Mouse (Mus musculus) lung, postnatal 0 days (tissue): ENCODE results near the gene Naxe. TPM values are rescaled to one million over a fixed set of nuclear protein-coding genes. Genes with fewer than 3 reads are reported as not detected.
A peak's percentile ranks its signal among the peaks of the same experiment; 100 is the strongest.

Source experiments
- ATAC-seq: fragments of 200-750 bp; cut with Nextera tagmentation; 2 replicates; pipeline ENCODE4 v1.8.0; 2017; ENCODE audit warnings: moderate library complexity
- DNase-seq: peaks from one replicate; pipeline ENCODE4 v3.0.0-alpha.2; 2016; ENCODE audit warnings: low spot score
- H3K27ac ChIP-seq: fragments of 300-500 bp; sonication (generic); 2 replicates; pipeline ENCODE4 v1.5.1; 2014; ENCODE audit warnings: antibody characterized with exemption, mild to moderate bottlenecking, low read length, mixed read lengths
- H3K27me3 ChIP-seq: fragments of 300-500 bp; sonication (generic); replicated peaks from 2 replicates; pipeline ENCODE4 v1.6.1; 2014; ENCODE audit warnings: low read length, mixed read lengths; ENCODE audit not compliant: insufficient read depth
- H3K36me3 ChIP-seq: fragments of 300-500 bp; sonication (generic); 2 replicates; pipeline ENCODE4 v1.6.1; 2014; ENCODE audit warnings: low read length, mixed read lengths; ENCODE audit not compliant: insufficient read depth
- H3K4me1 ChIP-seq: fragments of 300-500 bp; sonication (generic); 2 replicates; pipeline ENCODE4 v1.6.1; 2014; ENCODE audit warnings: antibody characterized with exemption, low read depth, low read length, mixed read lengths; ENCODE audit not compliant: insufficient read depth
- H3K4me2 ChIP-seq: fragments of 300-500 bp; sonication (generic); replicated peaks from 2 replicates; pipeline ENCODE4 v1.6.1; 2014; ENCODE audit warnings: low read depth, mild to moderate bottlenecking, low read length, moderate library complexity, mixed read lengths
- H3K4me3 ChIP-seq: fragments of 300-500 bp; sonication (generic); 2 replicates; pipeline ENCODE4 v1.5.1; 2014; ENCODE audit warnings: low read depth, low read length
- H3K9ac ChIP-seq: fragments of 300-500 bp; sonication (generic); replicated peaks from 2 replicates; pipeline ENCODE4 v1.6.1; 2014; ENCODE audit warnings: low read depth, mild to moderate bottlenecking
- H3K9me3 ChIP-seq: fragments of 300-500 bp; sonication (generic); 2 replicates; pipeline ENCODE4 v1.6.1; 2016; ENCODE audit warnings: low read length, mixed read lengths
- CTCF ChIP-seq: IDR thresholded peaks from 2 replicates; pipeline ENCODE4 v1.5.1; 2016; ENCODE audit warnings: antibody characterized with exemption, mild to moderate bottlenecking
- EP300 ChIP-seq: IDR thresholded peaks from 2 replicates; pipeline ENCODE4 v1.6.1; 2016; ENCODE audit warnings: antibody characterized with exemption, mild to moderate bottlenecking, control low read depth
- WGBS: fragments of 180-500 bp; shearing (Covaris S2); extraction: QIAGEN DNeasy Blood & Tissue Kit; methylation state at CpG from one replicate; pipeline ENCODE4 v1.1.7; 2014; 5-methylcytosine and 5-hydroxymethylcytosine counted together
- polyA plus RNA-seq: library from polyadenylated mRNA; unstranded; fragments of >200 nt; fragmentation: Nextera tagmentation; extraction: Ambion mirVana; gene quantifications from 2 replicates; pipeline ENCODE4 v1.2.1, GENCODE M21; 2015

Naxe gene
- polyA plus RNA-seq, 1 experiment from 2014 or later = 186 TPM

GRCm38 (mm10) chr3:88082663-88083062 lies 24.4 kb upstream of the Naxe start:
- TF ChIP-seq CTCF (no peak), EP300 (peak; percentile 71)
- H3K27ac ChIP-seq = no peak overlapping the region
- no peak overlapping the region for H3K9ac ChIP-seq
- DNase-seq (peak; percentile 86), ATAC-seq (peak; percentile 75)
- H3K9me3 ChIP-seq = no peaks in the 10 kb centered on the region
- peak overlapping the region; percentile 83; the same call in 1 of the 2 replicates for H3K4me2 ChIP-seq
- no peaks in the 10 kb centered on the region for H3K27me3 ChIP-seq
- H3K36me3 ChIP-seq = no peaks in the 10 kb centered on the region
- H3K4me1 ChIP-seq = peaks cover 6% of the 10 kb centered on the region; the same call in 1 of the 2 replicates
- WGBS = 2% methylated on average over 4 of the region's 4 CpGs
- peak overlapping the region; percentile 44; the same call in 1 of the 2 replicates for H3K4me3 ChIP-seq

- Histone ChIP-seq H3K27ac (no peak overlapping the region), H3K27me3 (no peaks in the 10 kb centered on the region), H3K36me3 (no peaks in the 10 kb centered on the region), H3K4me1 (peaks cover 6% of the 10 kb centered on the region; the same call in 1 of the 2 replicates), H3K9me3 (no peaks in the 10 kb centered on the region), H3K4me3 (peak overlapping the region; percentile 44), H3K4me2 (peak overlapping the region; percentile 83), H3K9ac (no peak overlapping the region)
- ATAC-seq = peak; percentile 25; the same call in 1 of the 2 replicates
- under 1% methylated on average over 13 of the region's 13 CpGs for WGBS
- TF ChIP-seq EP300 = no peak
- no peak for TF ChIP-seq CTCF
- peak; percentile 27 for DNase-seq
Observed at GRCm38 (mm10) chr3:88082224-88082618, 23.9 kb upstream of the Naxe start.

DNA sequence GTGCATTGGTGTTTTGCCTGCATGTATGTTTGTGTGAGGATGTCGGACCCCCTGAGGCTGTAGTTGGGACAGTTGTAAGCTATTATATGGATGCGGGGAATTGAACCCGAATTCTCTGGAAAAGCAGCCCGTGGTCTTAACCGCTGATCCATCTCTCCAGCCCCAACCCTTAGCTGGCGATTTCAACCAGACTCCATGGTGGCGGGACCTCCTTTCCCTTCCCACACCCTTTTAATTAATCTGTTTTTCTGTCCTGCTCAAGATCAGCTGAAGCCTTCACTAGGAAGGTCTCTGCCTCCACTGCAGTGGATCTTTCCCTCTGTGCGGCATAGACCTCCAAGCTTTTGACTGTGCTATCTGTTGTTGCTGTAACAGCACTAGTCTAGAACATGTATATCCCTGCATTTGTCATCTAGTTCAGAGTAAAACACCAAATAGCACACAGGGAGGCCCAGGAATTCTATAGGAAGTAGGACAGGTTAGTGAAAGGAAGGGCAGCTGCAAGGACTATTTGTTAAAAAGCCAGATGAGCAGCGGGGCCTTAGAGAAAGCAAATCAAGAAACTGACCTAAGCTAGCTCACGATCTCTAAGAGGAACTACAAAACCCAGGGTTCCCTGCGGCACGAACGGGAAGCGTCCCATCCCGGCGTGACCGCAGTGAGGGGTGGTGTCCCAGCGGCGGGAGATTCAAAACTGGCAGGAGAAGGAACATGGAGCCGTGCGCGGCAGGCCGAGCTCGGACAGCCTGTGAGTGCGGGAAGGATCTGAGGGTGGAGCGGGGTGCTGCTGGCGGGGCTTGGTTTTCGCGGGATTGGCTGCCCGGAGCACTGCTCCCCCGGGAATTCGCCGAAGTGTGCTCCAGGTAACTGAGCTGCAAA lies 23.3 kb upstream of the Naxe start, which contains the start of gene Iqgap3:
Gene Iqgap3 (plus strand): TSS at position 627 of the 879 bp plus-strand sequence.
- no peaks in the 10 kb centered on the region for H3K9me3 ChIP-seq
- peak within 1 kb of the TSS; percentile 16; the same call in 1 of the 2 replicates for H3K9ac ChIP-seq
- peak within 1 kb of the TSS; percentile 44 for H3K4me3 ChIP-seq
- peak; percentile 95 for ATAC-seq
- H3K4me1 ChIP-seq = peaks cover 6% of the 10 kb centered on the region; the same call in 1 of the 2 replicates
- peak; percentile 96 for DNase-seq
- H3K36me3 ChIP-seq = no peaks in the 10 kb centered on the region
- H3K27me3 ChIP-seq = no peaks in the 10 kb centered on the region
- H3K4me2 ChIP-seq = peak within 1 kb of the TSS; percentile 83
- 19% methylated on average over 33 of the region's 33 CpGs for WGBS
- TF ChIP-seq EP300 (no peak), CTCF (peak; percentile 20; the same call in 1 of the 2 replicates)
- H3K27ac ChIP-seq = no peak within 1 kb of the TSS

DNA sequence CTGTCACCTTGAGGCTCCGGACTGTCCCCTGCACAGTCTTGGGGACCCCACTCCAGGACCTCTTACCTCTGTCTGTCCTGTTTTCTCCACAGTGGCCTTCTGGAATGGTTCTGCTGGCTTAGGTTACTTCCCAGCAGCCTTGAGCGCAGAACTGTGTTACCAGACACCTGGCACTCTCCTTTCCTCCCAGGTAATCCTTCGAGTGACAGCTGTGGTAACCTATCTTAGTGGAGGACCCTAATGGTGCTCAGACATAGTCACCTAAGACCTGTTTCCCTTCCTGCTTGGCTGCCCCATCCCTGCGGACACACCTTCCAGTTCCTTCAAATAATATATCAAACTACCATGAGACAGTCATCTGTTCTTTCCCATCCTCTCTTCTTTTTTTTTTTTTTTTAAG lies 19.9 kb upstream of the Naxe start, which contains the start of gene Ttc24:
Gene Ttc24 (minus strand): TSS at position 101 of the 400 bp plus-strand sequence.
- H3K36me3 ChIP-seq = no peaks in the 10 kb centered on the region
- no peaks in the 10 kb centered on the region for H3K27me3 ChIP-seq
- ATAC-seq (no peak), DNase-seq (no peak)
- 74% methylated on average over 4 of the region's 4 CpGs for WGBS
- H3K9me3 ChIP-seq = no peaks in the 10 kb centered on the region
- no peak within 1 kb of the TSS for H3K4me3 ChIP-seq
- H3K9ac ChIP-seq = no peak within 1 kb of the TSS
- H3K4me1 ChIP-seq = peaks cover 6% of the 10 kb centered on the region; the same call in 1 of the 2 replicates
- TF ChIP-seq CTCF (no peak), EP300 (no peak)
- H3K27ac ChIP-seq = no peak within 1 kb of the TSS
- no peak within 1 kb of the TSS for H3K4me2 ChIP-seq

- Histone ChIP-seq H3K4me2 (no peak overlapping the region), H3K9ac (no peak overlapping the region), H3K27me3 (no peaks in the 10 kb centered on the region), H3K9me3 (no peaks in the 10 kb centered on the region), H3K4me3 (no peak overlapping the region), H3K27ac (no peak overlapping the region), H3K36me3 (no peaks in the 10 kb centered on the region), H3K4me1 (peaks cover 6% of the 10 kb centered on the region; the same call in 1 of the 2 replicates)
- ATAC-seq = no peak
- WGBS = 35% methylated on average over 8 of the region's 8 CpGs
- DNase-seq = no peak
- TF ChIP-seq EP300 (no peak), CTCF (no peak)
Observed at GRCm38 (mm10) chr3:88077441-88077840, 19.1 kb upstream of the Naxe start.

- Histone ChIP-seq H3K9me3 (no peaks in the 10 kb centered on the region), H3K36me3 (no peaks in the 10 kb centered on the region), H3K27me3 (no peaks in the 10 kb centered on the region), H3K27ac (no peak overlapping the region), H3K4me1 (no peaks in the 10 kb centered on the region), H3K4me2 (no peak overlapping the region), H3K4me3 (no peak overlapping the region), H3K9ac (no peak overlapping the region)
- no peak for TF ChIP-seq CTCF
- TF ChIP-seq EP300 = no peak
- no peak for DNase-seq
- 65% methylated on average over 8 of the region's 8 CpGs for WGBS
- no peak for ATAC-seq
Observed at GRCm38 (mm10) chr3:88074766-88075165, 16.5 kb upstream of the Naxe start.
